Mouse (Mus musculus): Measurements from ENCODE around the gene Hsd11b1. TPM values are rescaled to one million over a fixed set of nuclear protein-coding genes. Genes with fewer than 3 reads are reported as not detected.
A peak's percentile ranks its signal among the peaks of the same experiment; 100 is the strongest.

Hsd11b1 gene
- polyA plus RNA-seq, 1 experiment = 0.86 TPM

GRCm38 (mm10) chr1:193284228-193284779 lies 20.4 kb upstream of the Hsd11b1 start:
- Histone ChIP-seq H3K27ac (ENCODE audit: insufficient read depth, low read length) (no peak overlapping the region), H3K4me3 (ENCODE audit: insufficient read depth, low read length) (no peak overlapping the region), H3K4me1 (ENCODE audit: control insufficient read depth, insufficient read depth, low read length) (no peaks in the 10 kb centered on the region)
- TF ChIP-seq CTCF (IDR thresholded peaks at IDR 0.05; ENCODE audit: borderline replicate concordance, insufficient read depth, low read length) = no peak

- no peak for TF ChIP-seq POLR2A (IDR thresholded peaks at IDR 0.05; ENCODE audit: low read depth, low read length)
- no peak for TF ChIP-seq CTCF (IDR thresholded peaks at IDR 0.05; ENCODE audit: borderline replicate concordance, insufficient read depth, low read length)
- Histone ChIP-seq H3K27ac (ENCODE audit: insufficient read depth, low read length) (no peak overlapping the region), H3K4me3 (ENCODE audit: insufficient read depth, low read length) (no peak overlapping the region), H3K4me1 (ENCODE audit: control insufficient read depth, insufficient read depth, low read length) (no peaks in the 10 kb centered on the region)
These were observed 17.5 kb upstream of the Hsd11b1 start for GRCm38 (mm10) chr1:193281344-193281743.

GRCm38 (mm10) chr1:193279492-193279891 lies 15.6 kb upstream of the Hsd11b1 start:
- Histone ChIP-seq H3K27ac (ENCODE audit: insufficient read depth, low read length) (no peak overlapping the region), H3K4me3 (ENCODE audit: insufficient read depth, low read length) (no peak overlapping the region), H3K4me1 (ENCODE audit: control insufficient read depth, insufficient read depth, low read length) (no peaks in the 10 kb centered on the region)
- TF ChIP-seq CTCF (IDR thresholded peaks at IDR 0.05; ENCODE audit: borderline replicate concordance, insufficient read depth, low read length) (no peak), POLR2A (IDR thresholded peaks at IDR 0.05; ENCODE audit: low read depth, low read length) (no peak)

- no peak overlapping the region for H3K4me3 ChIP-seq (ENCODE audit: insufficient read depth, low read length)
- no peaks in the 10 kb centered on the region for H3K4me1 ChIP-seq (ENCODE audit: control insufficient read depth, insufficient read depth, low read length)
- no peak for TF ChIP-seq CTCF (IDR thresholded peaks at IDR 0.05; ENCODE audit: borderline replicate concordance, insufficient read depth, low read length)
- no peak for TF ChIP-seq POLR2A (IDR thresholded peaks at IDR 0.05; ENCODE audit: low read depth, low read length)
- no peak overlapping the region for H3K27ac ChIP-seq (ENCODE audit: insufficient read depth, low read length)
These were observed 14.7 kb upstream of the Hsd11b1 start for GRCm38 (mm10) chr1:193278414-193279045.

- no peak overlapping the region for H3K27ac ChIP-seq (ENCODE audit: insufficient read depth, low read length)
These were observed 10.7 kb upstream of the Hsd11b1 start for GRCm38 (mm10) chr1:193274407-193275071.

GRCm38 (mm10) chr1:193272916-193273601 lies 9.2 kb upstream of the Hsd11b1 start, which contains the start of gene G0s2:
TSS of gene G0s2 (minus strand) at chr1:193273217.
- no peak within 1 kb of the TSS for H3K27ac ChIP-seq (ENCODE audit: insufficient read depth, low read length)
- peak within 1 kb of the TSS; percentile 14; the same call in 1 of the 2 replicates for H3K4me3 ChIP-seq (ENCODE audit: insufficient read depth, low read length)
- TF ChIP-seq POLR2A (IDR thresholded peaks at IDR 0.05; ENCODE audit: low read depth, low read length) (peak; percentile 72), CTCF (IDR thresholded peaks at IDR 0.05; ENCODE audit: borderline replicate concordance, insufficient read depth, low read length) (peak; percentile 60; the same call in 1 of the 2 replicates)

More at GRCm38 (mm10) chr1:193274407-193275071, 10.7 kb upstream of the Hsd11b1 start:
- Histone ChIP-seq H3K4me1 (ENCODE audit: control insufficient read depth, insufficient read depth, low read length) (no peaks in the 10 kb centered on the region), H3K4me3 (ENCODE audit: insufficient read depth, low read length) (no peak overlapping the region)
- TF ChIP-seq POLR2A (IDR thresholded peaks at IDR 0.05; ENCODE audit: low read depth, low read length) (no peak), CTCF (IDR thresholded peaks at IDR 0.05; ENCODE audit: borderline replicate concordance, insufficient read depth, low read length) (no peak)

GRCm38 (mm10) chr1:193272137-193272915 lies 8.5 kb upstream of the Hsd11b1 start:
- no peak for TF ChIP-seq POLR2A (IDR thresholded peaks at IDR 0.05; ENCODE audit: low read depth, low read length)
- no peak for TF ChIP-seq CTCF (IDR thresholded peaks at IDR 0.05; ENCODE audit: borderline replicate concordance, insufficient read depth, low read length)
- Histone ChIP-seq H3K4me3 (ENCODE audit: insufficient read depth, low read length) (0 out of 2 replicates have a peak overlapping the region, but pooled peaks have one; percentile 7), H3K4me1 (ENCODE audit: control insufficient read depth, insufficient read depth, low read length) (no peaks in the 10 kb centered on the region), H3K27ac (ENCODE audit: insufficient read depth, low read length) (no peak overlapping the region)

More at GRCm38 (mm10) chr1:193272916-193273601, 9.2 kb upstream of the Hsd11b1 start, which contains the start of gene G0s2:
- no peaks in the 10 kb centered on the region for H3K4me1 ChIP-seq (ENCODE audit: control insufficient read depth, insufficient read depth, low read length)

- Histone ChIP-seq H3K4me3 (ENCODE audit: insufficient read depth, low read length) (no peak overlapping the region), H3K4me1 (ENCODE audit: control insufficient read depth, insufficient read depth, low read length) (no peaks in the 10 kb centered on the region), H3K27ac (ENCODE audit: insufficient read depth, low read length) (no peak overlapping the region)
- no peak for TF ChIP-seq CTCF (IDR thresholded peaks at IDR 0.05; ENCODE audit: borderline replicate concordance, insufficient read depth, low read length)
- no peak for TF ChIP-seq POLR2A (IDR thresholded peaks at IDR 0.05; ENCODE audit: low read depth, low read length)
These were observed 7.3 kb upstream of the Hsd11b1 start for GRCm38 (mm10) chr1:193270965-193271763.
